Mouse (Mus musculus) intestine, embryonic 15.5 days (tissue): ENCODE data around the gene Rnf40. TPM values are rescaled to one million over a fixed set of nuclear protein-coding genes. Genes with fewer than 3 reads are reported as not detected.

ENCODE experiments used
- ATAC-seq: fragments of 200-750 bp; cut with Nextera tagmentation; 2 replicates; pipeline ENCODE4 v1.8.0; 2017; ENCODE audit warnings: moderate TSS enrichment, moderate library complexity
- H3K27ac ChIP-seq: fragments of 300-500 bp; sonication (generic); 2 replicates; pipeline ENCODE4 v1.5.1; 2015; ENCODE audit warnings: mild to moderate bottlenecking, inconsistent platforms
- H3K27me3 ChIP-seq: fragments of 300-500 bp; sonication (generic); replicated peaks from 2 replicates; pipeline ENCODE4 v1.6.1; 2015; ENCODE audit warnings: inconsistent platforms
- H3K36me3 ChIP-seq: fragments of 300-500 bp; sonication (generic); 2 replicates; pipeline ENCODE4 v1.6.1; 2015; ENCODE audit warnings: inconsistent platforms
- H3K4me1 ChIP-seq: fragments of 300-500 bp; sonication (generic); replicated peaks from 2 replicates; pipeline ENCODE4 v1.6.1; 2015; ENCODE audit warnings: inconsistent platforms
- H3K4me2 ChIP-seq: fragments of 300-500 bp; sonication (generic); replicated peaks from 2 replicates; pipeline ENCODE4 v1.6.1; 2015; ENCODE audit warnings: mild to moderate bottlenecking, inconsistent platforms
- H3K4me3 ChIP-seq: fragments of 300-500 bp; sonication (generic); replicated peaks from 2 replicates; pipeline ENCODE4 v1.5.1; 2015; ENCODE audit warnings: inconsistent platforms
- H3K9ac ChIP-seq: fragments of 300-500 bp; sonication (generic); 2 replicates; pipeline ENCODE4 v1.6.1; 2015; ENCODE audit warnings: inconsistent platforms
- H3K9me3 ChIP-seq: fragments of 300-500 bp; sonication (generic); 2 replicates; pipeline ENCODE4 v1.6.1; 2016; ENCODE audit warnings: inconsistent platforms
- WGBS: fragments of 180-500 bp; shearing (Covaris S2); methylation state at CpG from one replicate; pipeline ENCODE4 v1.1.7; 2015; 5-methylcytosine and 5-hydroxymethylcytosine counted together
- polyA plus RNA-seq: library from polyadenylated mRNA; unstranded; fragments of >200 nt; fragmentation: Nextera tagmentation; extraction: Ambion mirVana; gene quantifications from 2 replicates; pipeline ENCODE4 v1.2.1, GENCODE M21; 2015

Rnf40 gene
- polyA plus RNA-seq, 1 experiment from 2014 or later, result 37.4 TPM

DNA sequence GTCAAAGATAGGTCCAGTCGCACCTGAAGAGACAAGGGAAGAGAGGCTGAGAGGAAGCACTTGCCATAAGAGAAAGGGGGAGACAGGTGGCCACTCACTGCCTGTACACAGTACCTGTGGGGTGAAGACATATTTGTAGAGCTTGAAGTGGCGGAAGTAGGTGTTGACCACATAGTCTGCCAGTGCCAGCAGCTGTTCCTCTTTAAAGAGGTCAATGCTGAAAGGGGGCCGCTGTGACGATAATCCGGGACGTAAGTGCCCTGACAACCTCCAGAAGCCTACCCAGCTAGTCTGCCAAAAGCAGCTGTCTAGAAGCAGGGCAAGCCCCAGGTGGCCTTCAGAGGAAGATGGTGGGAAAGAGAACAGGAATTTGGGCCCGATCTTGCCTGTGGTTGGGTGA lies 3.5 kb upstream of the Rnf40 start:
- peaks cover 17% of the 10 kb centered on the region for H3K4me1 ChIP-seq
- H3K9me3 ChIP-seq, result no peaks in the 10 kb centered on the region
- WGBS, result 84% methylated on average over 7 of the region's 7 CpGs
- no peak overlapping the region for H3K27ac ChIP-seq
- peaks cover 24% of the 10 kb centered on the region for H3K36me3 ChIP-seq
- no peak for ATAC-seq
- H3K4me3 ChIP-seq, result no peak overlapping the region
- H3K9ac ChIP-seq, result no peak overlapping the region
- H3K27me3 ChIP-seq, result no peaks in the 10 kb centered on the region
- no peak overlapping the region for H3K4me2 ChIP-seq

DNA sequence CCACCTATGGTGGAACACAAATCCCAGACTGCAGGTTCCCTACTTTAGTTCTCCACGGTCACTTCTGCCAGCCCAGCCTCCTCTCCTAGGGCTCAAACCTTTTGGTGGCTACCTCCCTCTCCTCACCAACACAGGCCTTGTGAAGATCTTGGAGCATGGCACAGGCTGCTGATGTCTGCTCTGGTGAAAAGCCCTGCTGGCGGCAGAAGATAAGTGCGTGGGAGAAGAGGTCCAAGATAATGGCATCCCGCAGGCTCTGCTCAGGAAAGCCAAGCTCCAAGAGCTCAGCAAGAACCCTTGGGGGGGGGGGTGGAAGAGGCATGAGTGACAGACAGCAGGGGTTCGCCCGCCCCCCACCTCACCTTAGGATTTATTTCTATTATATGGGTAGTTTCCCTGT lies 2.4 kb upstream of the Rnf40 start:
- 94% methylated on average over 6 of the region's 6 CpGs for WGBS
- peaks cover 22% of the 10 kb centered on the region for H3K36me3 ChIP-seq
- H3K9ac ChIP-seq, result no peak overlapping the region
- no peak for ATAC-seq
- H3K9me3 ChIP-seq, result no peaks in the 10 kb centered on the region
- no peak overlapping the region for H3K27ac ChIP-seq
- no peaks in the 10 kb centered on the region for H3K27me3 ChIP-seq
- H3K4me3 ChIP-seq, result no peak overlapping the region
- no peak overlapping the region for H3K4me2 ChIP-seq
- H3K4me1 ChIP-seq, result peaks cover 17% of the 10 kb centered on the region

DNA sequence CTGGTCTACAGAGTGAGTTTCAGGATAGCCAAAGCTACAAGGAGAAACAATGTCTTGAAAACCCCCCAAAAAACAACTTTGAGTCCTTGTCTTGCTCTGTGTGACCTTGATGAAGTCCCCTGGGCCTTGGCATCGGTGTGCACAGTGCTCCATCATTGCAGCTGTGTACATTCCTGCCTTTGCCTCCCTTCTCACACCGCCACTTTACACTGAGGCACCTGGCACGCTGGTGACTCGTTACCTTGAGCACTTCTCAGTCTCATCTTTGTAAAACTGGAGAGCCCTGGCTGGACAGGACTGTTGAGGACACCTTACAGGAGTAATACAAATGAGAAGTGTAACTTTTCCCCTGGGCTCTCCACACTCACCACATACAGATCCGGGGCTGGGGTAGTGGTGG lies 1.4 kb upstream of the Rnf40 start:
- no peaks in the 10 kb centered on the region for H3K9me3 ChIP-seq
- ATAC-seq, result no peak
- peak overlapping the region; percentile 86; the same call in 1 of the 2 replicates for H3K4me3 ChIP-seq
- H3K27ac ChIP-seq, result no peak overlapping the region
- H3K36me3 ChIP-seq, result peaks cover 28% of the 10 kb centered on the region
- peaks cover 17% of the 10 kb centered on the region for H3K4me1 ChIP-seq
- peak overlapping the region; percentile 93 for H3K4me2 ChIP-seq
- H3K27me3 ChIP-seq, result no peaks in the 10 kb centered on the region
- WGBS, result 59% methylated on average over 5 of the region's 5 CpGs
- H3K9ac ChIP-seq, result peak overlapping the region; percentile 10; the same call in 1 of the 2 replicates

DNA sequence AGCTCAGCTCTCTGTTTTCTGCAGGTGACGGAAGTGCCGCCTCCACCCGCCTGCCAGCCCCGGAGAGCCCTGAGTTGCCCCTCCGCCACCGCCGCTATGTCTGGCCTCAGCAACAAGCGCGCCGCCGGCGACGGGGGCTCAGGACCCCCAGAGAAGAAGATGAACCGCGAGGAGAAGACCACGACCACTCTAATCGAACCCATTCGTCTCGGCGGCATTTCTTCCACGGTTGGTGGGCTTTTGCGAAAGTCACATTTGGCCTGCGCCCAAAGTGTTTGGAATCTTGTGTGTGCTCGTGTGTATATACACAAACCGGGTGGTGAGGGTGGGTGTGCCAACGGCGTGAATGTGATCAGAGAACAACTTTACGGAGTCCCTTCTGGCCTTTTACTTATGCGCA lies 334 bp downstream of the Rnf40 start:
- ATAC-seq, result no peak
- WGBS, result 4% methylated on average over 29 of the region's 29 CpGs
- Histone ChIP-seq H3K4me3 (peak overlapping the region; percentile 86), H3K9ac (peak overlapping the region; percentile 81), H3K4me2 (peak overlapping the region; percentile 93), H3K36me3 (peaks cover 19% of the 10 kb centered on the region), H3K27me3 (no peaks in the 10 kb centered on the region), H3K9me3 (no peaks in the 10 kb centered on the region), H3K27ac (peak overlapping the region; percentile 74), H3K4me1 (peaks cover 17% of the 10 kb centered on the region)

DNA sequence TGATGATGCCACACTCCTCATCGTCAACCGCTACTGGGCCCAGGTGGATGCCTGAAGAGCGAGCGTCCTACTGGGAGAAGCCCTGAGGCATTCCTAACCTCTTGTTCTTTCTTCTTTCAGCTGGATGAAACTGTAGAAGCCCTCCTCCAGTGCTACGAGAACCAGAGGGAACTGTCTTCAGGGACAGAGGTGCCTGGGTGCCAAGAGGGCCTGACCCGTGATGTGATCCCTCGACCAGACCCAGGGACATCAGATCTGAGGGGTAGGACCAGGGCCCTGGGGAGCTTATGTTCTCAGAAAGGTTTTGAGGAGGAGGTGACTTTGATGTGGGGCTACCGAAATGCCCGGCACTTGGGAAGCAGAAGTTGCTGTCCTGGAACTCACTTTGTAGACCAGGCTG lies 1.1 kb downstream of the Rnf40 start:
- peak overlapping the region; percentile 93 for H3K4me2 ChIP-seq
- peak overlapping the region; percentile 81; the same call in 1 of the 2 replicates for H3K9ac ChIP-seq
- peaks cover 17% of the 10 kb centered on the region for H3K4me1 ChIP-seq
- H3K9me3 ChIP-seq, result no peaks in the 10 kb centered on the region
- H3K27me3 ChIP-seq, result no peaks in the 10 kb centered on the region
- H3K27ac ChIP-seq, result no peak overlapping the region
- H3K4me3 ChIP-seq, result peak overlapping the region; percentile 86
- WGBS, result 95% methylated on average over 9 of the region's 9 CpGs
- no peak for ATAC-seq
- peaks cover 23% of the 10 kb centered on the region for H3K36me3 ChIP-seq

DNA sequence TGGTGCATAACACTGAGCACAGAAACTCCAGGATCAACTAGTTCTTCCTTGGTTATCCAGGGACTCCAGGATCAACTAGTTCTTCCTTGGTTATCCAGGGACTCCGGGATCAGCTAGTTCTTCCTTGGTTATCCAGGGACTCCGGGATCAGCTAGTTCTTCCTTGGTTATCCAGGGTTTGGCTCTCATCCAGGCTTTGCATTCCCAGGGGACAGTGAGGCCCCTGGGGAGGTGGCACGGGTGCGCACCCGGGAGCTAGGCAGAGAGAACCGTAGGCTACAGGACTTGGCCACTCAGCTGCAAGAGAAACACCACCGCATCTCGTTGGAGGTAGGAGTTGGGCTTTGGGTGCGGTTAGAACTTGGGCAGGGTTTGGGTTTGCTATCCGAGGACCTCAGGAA lies 2.5 kb downstream of the Rnf40 start:
- H3K36me3 ChIP-seq, result peaks cover 38% of the 10 kb centered on the region
- no peak overlapping the region for H3K4me2 ChIP-seq
- H3K4me3 ChIP-seq, result no peak overlapping the region
- no peak overlapping the region for H3K27ac ChIP-seq
- no peaks in the 10 kb centered on the region for H3K9me3 ChIP-seq
- no peak overlapping the region for H3K9ac ChIP-seq
- ATAC-seq, result no peak
- no peaks in the 10 kb centered on the region for H3K27me3 ChIP-seq
- H3K4me1 ChIP-seq, result peaks cover 17% of the 10 kb centered on the region
- WGBS, result 89% methylated on average over 10 of the region's 10 CpGs

DNA sequence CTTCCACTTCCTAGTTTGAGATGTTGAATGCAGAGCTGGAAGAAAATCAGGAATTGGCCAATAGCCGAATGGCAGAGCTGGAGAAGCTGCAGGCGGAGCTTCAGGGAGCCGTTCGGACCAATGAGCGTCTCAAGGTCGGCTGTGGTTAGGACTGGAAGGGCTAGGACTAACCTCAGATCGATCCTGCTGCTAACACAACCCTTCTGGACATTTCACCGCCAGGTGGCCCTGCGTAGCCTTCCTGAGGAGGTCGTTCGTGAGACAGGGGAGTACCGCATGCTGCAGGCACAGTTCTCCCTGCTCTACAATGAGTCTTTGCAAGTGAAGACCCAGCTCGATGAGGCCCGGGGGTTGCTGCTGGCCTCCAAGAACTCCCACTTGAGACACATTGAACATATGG lies 4.0 kb downstream of the Rnf40 start:
- Histone ChIP-seq H3K4me3 (no peak overlapping the region), H3K4me2 (no peak overlapping the region), H3K27ac (no peak overlapping the region), H3K9ac (no peak overlapping the region), H3K36me3 (peaks cover 52% of the 10 kb centered on the region), H3K27me3 (no peaks in the 10 kb centered on the region), H3K4me1 (peaks cover 11% of the 10 kb centered on the region), H3K9me3 (no peaks in the 10 kb centered on the region)
- ATAC-seq, result no peak
- WGBS, result 85% methylated on average over 14 of the region's 14 CpGs

DNA sequence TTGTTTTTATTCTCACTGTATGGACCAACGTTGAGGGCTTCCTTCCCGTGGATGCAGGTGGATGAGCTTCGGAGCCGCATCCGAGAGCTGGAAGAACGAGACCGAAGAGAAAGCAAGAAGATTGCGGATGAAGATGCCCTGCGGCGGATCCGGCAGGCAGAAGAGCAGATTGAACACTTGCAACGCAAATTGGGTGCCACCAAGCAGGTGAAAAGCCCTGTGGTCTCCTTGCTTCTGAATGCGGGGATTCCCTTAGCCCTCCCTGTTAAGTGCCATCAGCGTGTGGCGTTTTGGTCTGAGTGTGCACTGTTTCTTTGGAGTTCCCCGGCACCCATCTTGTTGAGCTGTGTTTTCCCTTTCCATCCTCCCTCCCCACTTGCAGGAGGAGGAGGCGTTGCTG lies 8.2 kb downstream of the Rnf40 start:
- no peak overlapping the region for H3K27ac ChIP-seq
- peaks cover 64% of the 10 kb centered on the region for H3K36me3 ChIP-seq
- 94% methylated on average over 17 of the region's 17 CpGs for WGBS
- ATAC-seq, result no peak
- H3K9me3 ChIP-seq, result no peaks in the 10 kb centered on the region
- no peak overlapping the region for H3K4me2 ChIP-seq
- no peaks in the 10 kb centered on the region for H3K4me1 ChIP-seq
- H3K9ac ChIP-seq, result no peak overlapping the region
- no peak overlapping the region for H3K4me3 ChIP-seq
- H3K27me3 ChIP-seq, result no peaks in the 10 kb centered on the region

DNA sequence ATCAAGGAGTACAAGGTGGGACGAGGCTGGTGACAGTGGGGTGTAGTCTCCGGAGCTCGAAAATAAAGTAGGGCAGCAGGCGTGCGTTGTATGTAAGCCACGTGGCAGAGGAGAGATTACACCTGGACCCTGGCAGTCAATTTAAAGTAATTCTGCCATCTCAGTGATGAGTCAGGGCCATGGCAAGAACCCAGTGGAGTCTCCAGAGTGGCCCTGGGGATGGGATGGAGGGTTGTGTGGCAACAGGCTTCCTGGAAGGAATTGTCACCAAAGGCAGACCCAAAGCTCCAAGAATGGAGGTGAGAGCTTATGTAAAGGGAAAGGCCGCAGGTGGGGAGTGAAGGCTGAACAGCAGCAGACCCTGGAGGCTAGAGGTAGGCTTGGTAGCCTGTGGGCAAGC lies 12.0 kb downstream of the Rnf40 start:
- ATAC-seq, result no peak
- H3K4me1 ChIP-seq, result no peaks in the 10 kb centered on the region
- no peak overlapping the region for H3K4me2 ChIP-seq
- peaks cover 56% of the 10 kb centered on the region for H3K36me3 ChIP-seq
- WGBS, result 94% methylated on average over 7 of the region's 7 CpGs
- H3K27ac ChIP-seq, result no peak overlapping the region
- no peaks in the 10 kb centered on the region for H3K27me3 ChIP-seq
- no peak overlapping the region for H3K4me3 ChIP-seq
- H3K9me3 ChIP-seq, result no peaks in the 10 kb centered on the region
- no peak overlapping the region for H3K9ac ChIP-seq

DNA sequence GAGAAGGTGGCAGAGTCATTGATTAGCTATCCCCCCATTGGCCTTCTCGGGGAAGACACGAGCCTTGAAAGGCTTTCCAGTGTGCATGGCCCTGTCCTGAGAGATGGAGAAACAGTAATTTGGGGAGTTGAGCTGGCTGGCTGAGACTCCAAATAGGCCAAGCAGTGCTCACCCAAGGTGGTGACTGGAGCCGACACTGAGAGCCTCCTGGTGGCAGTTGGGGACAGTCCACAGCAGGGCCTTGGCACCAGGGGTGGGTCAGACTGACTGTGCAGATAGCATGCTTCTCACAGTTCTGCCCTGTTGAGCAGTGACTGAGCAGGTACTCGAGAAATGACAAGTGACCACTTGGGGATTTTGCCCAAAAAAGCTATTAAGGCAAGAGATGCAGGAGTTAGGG lies 13.2 kb downstream of the Rnf40 start:
- ATAC-seq, result no peak
- Histone ChIP-seq H3K27me3 (no peaks in the 10 kb centered on the region), H3K4me3 (no peak overlapping the region), H3K9me3 (no peaks in the 10 kb centered on the region), H3K9ac (no peak overlapping the region), H3K4me2 (no peak overlapping the region), H3K27ac (no peak overlapping the region), H3K36me3 (peaks cover 44% of the 10 kb centered on the region), H3K4me1 (no peaks in the 10 kb centered on the region)
- WGBS, result 84% methylated on average over 4 of the region's 4 CpGs

DNA sequence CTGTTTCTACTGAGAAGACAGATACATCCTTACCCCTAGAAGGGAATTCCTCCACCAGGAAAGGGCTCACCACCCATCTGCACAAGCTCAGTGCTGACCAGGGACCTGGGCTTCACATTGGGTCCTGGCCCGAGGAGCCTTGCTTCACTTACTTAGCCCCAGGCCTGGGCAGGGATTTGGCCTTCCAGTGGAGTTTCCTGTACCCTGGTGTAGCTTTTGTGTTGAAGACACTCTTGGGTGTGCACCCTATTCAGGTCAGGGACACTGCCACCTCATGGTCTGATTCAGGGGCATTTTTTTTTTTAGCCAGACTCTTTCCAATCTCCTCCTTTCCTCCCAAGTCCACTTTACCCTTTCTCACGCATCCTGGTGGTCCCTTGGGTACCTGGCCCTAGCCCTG lies 14.3 kb downstream of the Rnf40 start:
- no peaks in the 10 kb centered on the region for H3K9me3 ChIP-seq
- 87% methylated on average over 2 of the region's 2 CpGs for WGBS
- H3K27me3 ChIP-seq, result no peaks in the 10 kb centered on the region
- H3K27ac ChIP-seq, result no peak overlapping the region
- no peak overlapping the region for H3K4me3 ChIP-seq
- H3K4me1 ChIP-seq, result no peaks in the 10 kb centered on the region
- ATAC-seq, result no peak
- H3K36me3 ChIP-seq, result peaks cover 36% of the 10 kb centered on the region
- no peak overlapping the region for H3K9ac ChIP-seq
- H3K4me2 ChIP-seq, result no peak overlapping the region

DNA sequence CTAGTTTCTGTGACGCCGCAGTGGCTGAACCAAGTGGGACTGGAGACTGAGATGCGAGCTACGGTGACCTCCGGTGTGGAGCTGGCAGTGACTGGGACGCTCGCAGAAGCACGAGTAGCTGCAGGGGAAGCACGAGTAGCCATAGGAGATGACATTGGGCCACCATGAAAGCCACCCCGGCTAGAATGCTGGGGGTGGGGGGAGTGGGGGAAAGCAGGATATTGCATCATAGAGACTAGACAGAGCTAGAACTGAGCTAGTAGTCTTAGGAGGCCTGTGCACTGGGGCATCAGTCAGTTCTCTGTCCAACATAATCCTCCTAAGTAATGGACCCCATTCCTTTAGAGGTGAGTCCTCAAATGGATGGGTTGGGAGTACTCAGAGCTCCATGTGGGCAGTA lies 15.7 kb downstream of the Rnf40 start:
- Histone ChIP-seq H3K4me2 (no peak overlapping the region), H3K36me3 (peaks cover 38% of the 10 kb centered on the region), H3K27ac (no peak overlapping the region), H3K9ac (no peak overlapping the region), H3K27me3 (no peaks in the 10 kb centered on the region), H3K4me3 (no peak overlapping the region), H3K4me1 (no peaks in the 10 kb centered on the region), H3K9me3 (no peaks in the 10 kb centered on the region)
- 89% methylated on average over 10 of the region's 10 CpGs for WGBS
- no peak for ATAC-seq

DNA sequence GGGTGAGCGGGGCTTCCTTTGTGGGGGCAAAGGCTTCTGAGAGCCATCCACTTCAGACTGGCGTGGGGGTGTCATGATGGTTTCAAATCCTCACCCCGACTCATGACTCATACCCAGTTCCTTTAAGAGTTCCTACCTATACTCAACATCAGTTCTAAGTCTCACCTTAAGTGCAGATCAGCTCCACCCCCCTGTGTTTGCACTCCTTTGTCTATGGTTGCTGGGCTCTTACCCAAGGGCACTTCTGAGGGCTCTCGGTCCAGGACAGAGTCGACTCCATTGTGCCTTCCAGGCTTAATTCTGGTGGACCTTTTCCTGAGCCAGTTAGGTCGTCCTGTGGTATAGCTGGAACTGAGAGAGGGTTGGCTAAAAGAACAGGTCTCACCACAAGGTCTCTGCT lies 18.6 kb downstream of the Rnf40 start:
- Histone ChIP-seq H3K27me3 (no peaks in the 10 kb centered on the region), H3K36me3 (peaks cover 50% of the 10 kb centered on the region), H3K9me3 (no peaks in the 10 kb centered on the region), H3K4me2 (no peak overlapping the region), H3K4me1 (no peaks in the 10 kb centered on the region), H3K27ac (no peak overlapping the region), H3K9ac (no peak overlapping the region), H3K4me3 (no peak overlapping the region)
- ATAC-seq, result no peak
- WGBS, result 79% methylated on average over 6 of the region's 6 CpGs
